ENCODE assay signal across 10 mouse cellular contexts in the genomic region with DNA sequence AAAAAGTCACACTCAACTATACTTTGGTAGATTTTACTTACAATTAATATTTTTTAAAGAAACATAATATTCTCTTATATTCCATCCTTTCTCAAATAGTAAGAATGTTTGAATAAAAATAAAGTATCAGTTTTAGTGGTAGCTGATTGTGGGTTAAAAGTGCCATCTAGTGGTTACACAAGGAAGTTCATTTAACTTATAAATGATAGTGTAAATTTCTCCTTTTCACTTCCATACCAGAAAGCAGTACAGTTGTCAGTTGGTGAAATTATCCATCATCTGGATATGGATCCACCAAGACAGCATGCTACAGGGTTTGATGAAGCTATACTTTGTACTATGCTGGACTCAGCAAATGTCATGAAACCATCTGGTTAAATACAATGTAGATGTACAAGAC.
A peak's percentile ranks its signal among the peaks of the same experiment; 100 is the strongest.
DNase-seq lines count a peak whose midpoint lies in the region; ATAC-seq and TF ChIP-seq lines count a peak whose summit lies in the region.
"Had no signal": no experiment of that assay in that cellular context is flagged by ENCODE, and none has a peak within 500 bp of the region (broad histone marks: within the 10 kb centered on the region; RNA-seq: fewer than 3 reads in every experiment).

No protein-coding gene starts in this region.

- H3K27ac ChIP-seq in lung, embryonic 14.5 days (ENCODE audit: low read depth) = no peak overlapping the region
- H3K27ac ChIP-seq in forebrain, embryonic 15.5 days (replicated peaks) = no peak overlapping the region
- no peak overlapping the region for H3K27ac ChIP-seq in neural tube, embryonic 14.5 days (ENCODE audit: low read depth, low read length)

- H3K9ac ChIP-seq in lung, embryonic 14.5 days = no peak overlapping the region
- no peak overlapping the region for H3K9ac ChIP-seq in forebrain, embryonic 15.5 days (replicated peaks)
- H3K9ac ChIP-seq in neural tube, embryonic 14.5 days (replicated peaks; ENCODE audit: low read depth, low read length) = no peak overlapping the region

- H3K4me3 ChIP-seq in lung, embryonic 14.5 days (ENCODE audit: low read depth, low read length) = no peak overlapping the region
- H3K4me3 ChIP-seq in forebrain, embryonic 15.5 days = no peak overlapping the region
- H3K4me3 ChIP-seq in neural tube, embryonic 14.5 days (ENCODE audit: low read depth, low read length) = no peak overlapping the region

- DNase-seq in cerebellum, adult 9-10 months = peak; percentile 42
- DNase-seq in lung, embryonic 14.5 days = peak; percentile 72
- DNase-seq in lung, postnatal 4 days = no peak
- no peak for DNase-seq in left cerebral cortex, adult 11 months (ENCODE audit: low spot score)
- DNase-seq in cerebellum, adult 18-20 months = no peak
- DNase-seq: B cell, adult 2 months; cerebellum, adult 11 months had no signal

- TF ChIP-seq CTCF in lung, embryonic 14.5 days (IDR thresholded peaks at IDR 0.05; ENCODE audit: low read depth) = peak; percentile 67

- H3K4me2 ChIP-seq in lung, embryonic 14.5 days = no peak overlapping the region
- H3K4me2 ChIP-seq in forebrain, embryonic 15.5 days (replicated peaks) = no peak overlapping the region
- H3K4me2 ChIP-seq in neural tube, embryonic 14.5 days (ENCODE audit: low read depth, low read length) = no peak overlapping the region

- no peak for ATAC-seq in cerebellum, adult (ENCODE audit: insufficient number of reproducible peaks, low FRiP score, low TSS enrichment)
- peak; percentile 30; the same call in 1 of the 2 replicates for ATAC-seq in lung, embryonic 14.5 days (ENCODE audit: insufficient read depth)
- ATAC-seq in forebrain, embryonic 15.5 days (replicated peaks) = peak; percentile 39
- ATAC-seq in neural tube, embryonic 14.5 days (ENCODE audit: low read depth) = peak; percentile 36; the same call in 1 of the 2 replicates

- peaks cover 6% of the 10 kb centered on the region; the same call in 1 of the 2 replicates for H3K4me1 ChIP-seq in lung, embryonic 14.5 days (ENCODE audit: insufficient read depth)
- H3K4me1 ChIP-seq in forebrain, embryonic 15.5 days = no peaks in the 10 kb centered on the region
- H3K4me1 ChIP-seq in neural tube, embryonic 14.5 days (ENCODE audit: control insufficient read depth, insufficient read depth, low read length) = no peaks in the 10 kb centered on the region; the same call in 1 of the 2 replicates

- H3K9me3 ChIP-seq in lung, embryonic 14.5 days (ENCODE audit: low read depth, low read length) = no peaks in the 10 kb centered on the region
- no peaks in the 10 kb centered on the region for H3K9me3 ChIP-seq in forebrain, embryonic 15.5 days
- H3K9me3 ChIP-seq in neural tube, embryonic 14.5 days (ENCODE audit: control insufficient read depth, low read length) = no peaks in the 10 kb centered on the region

- no peaks in the 10 kb centered on the region for H3K27me3 ChIP-seq in lung, embryonic 14.5 days (ENCODE audit: insufficient read depth, low read length)
- H3K27me3 ChIP-seq in forebrain, embryonic 15.5 days = no peaks in the 10 kb centered on the region
- no peaks in the 10 kb centered on the region for H3K27me3 ChIP-seq in neural tube, embryonic 14.5 days (ENCODE audit: control insufficient read depth, insufficient read depth, low read length)

- H3K36me3 ChIP-seq in lung, embryonic 14.5 days (ENCODE audit: insufficient read depth) = no peaks in the 10 kb centered on the region
- H3K36me3 ChIP-seq in forebrain, embryonic 15.5 days = no peaks in the 10 kb centered on the region
- H3K36me3 ChIP-seq in neural tube, embryonic 14.5 days (ENCODE audit: control insufficient read depth, insufficient read depth, low read length) = no peaks in the 10 kb centered on the region

Comparison
In these comparisons a context has a peak if more than half of its experiments do, and no peak if none do; other contexts are left out.
1. DNase-seq: peak in cerebellum, adult 9-10 months (single experiment) and lung, embryonic 14.5 days (single experiment); none in lung, postnatal 4 days (0 of 2), left cerebral cortex, adult 11 months (single experiment) and cerebellum, adult 18-20 months (0 of 2).